Mouse (Mus musculus) neural tube, embryonic 13.5 days (tissue): ENCODE data around the gene Ehbp1. TPM values are rescaled to one million over a fixed set of nuclear protein-coding genes. Genes with fewer than 3 reads are reported as not detected.

ENCODE experiments used
- ATAC-seq: fragments of 200-750 bp; cut with Nextera tagmentation; 2 replicates; pipeline ENCODE4 v1.8.0; 2017; ENCODE audit warnings: low read depth, mild to moderate bottlenecking, moderate TSS enrichment, moderate library complexity
- H3K27ac ChIP-seq: fragments of 300-500 bp; sonication (generic); replicated peaks from 2 replicates; pipeline ENCODE4 v1.5.1; 2015; ENCODE audit warnings: moderate library complexity, mild to moderate bottlenecking, inconsistent platforms
- H3K27me3 ChIP-seq: fragments of 300-500 bp; sonication (generic); 2 replicates; pipeline ENCODE4 v1.6.1; 2015; ENCODE audit warnings: mild to moderate bottlenecking, inconsistent platforms
- H3K36me3 ChIP-seq: fragments of 300-500 bp; sonication (generic); 2 replicates; pipeline ENCODE4 v1.6.1; 2015; ENCODE audit warnings: mild to moderate bottlenecking, inconsistent platforms
- H3K4me1 ChIP-seq: fragments of 300-500 bp; sonication (generic); replicated peaks from 2 replicates; pipeline ENCODE4 v1.6.1; 2015; ENCODE audit warnings: inconsistent platforms
- H3K4me2 ChIP-seq: fragments of 300-500 bp; sonication (generic); 2 replicates; pipeline ENCODE4 v1.6.1; 2015; ENCODE audit warnings: inconsistent platforms, mild to moderate bottlenecking, moderate library complexity
- H3K4me3 ChIP-seq: fragments of 300-500 bp; sonication (generic); 2 replicates; pipeline ENCODE4 v1.5.1; 2015; ENCODE audit warnings: mild to moderate bottlenecking, inconsistent platforms
- H3K9ac ChIP-seq: fragments of 300-500 bp; sonication (generic); 2 replicates; pipeline ENCODE4 v1.6.1; 2015; ENCODE audit warnings: moderate library complexity, mild to moderate bottlenecking, inconsistent platforms
- H3K9me3 ChIP-seq: fragments of 300-500 bp; sonication (generic); 2 replicates; pipeline ENCODE4 v1.6.1; 2016; ENCODE audit warnings: inconsistent platforms
- WGBS: fragments of 180-500 bp; shearing (Covaris S2); methylation state at CpG from one replicate; pipeline ENCODE4 v1.1.7; 2015; 5-methylcytosine and 5-hydroxymethylcytosine counted together
- polyA plus RNA-seq: library from polyadenylated mRNA; unstranded; fragments of >200 nt; fragmentation: Nextera tagmentation; extraction: Ambion mirVana; gene quantifications from 2 replicates; pipeline ENCODE4 v1.2.1, GENCODE M21; 2015

Gene Ehbp1
- polyA plus RNA-seq, 1 experiment from 2014 or later: 17.9 TPM

DNA sequence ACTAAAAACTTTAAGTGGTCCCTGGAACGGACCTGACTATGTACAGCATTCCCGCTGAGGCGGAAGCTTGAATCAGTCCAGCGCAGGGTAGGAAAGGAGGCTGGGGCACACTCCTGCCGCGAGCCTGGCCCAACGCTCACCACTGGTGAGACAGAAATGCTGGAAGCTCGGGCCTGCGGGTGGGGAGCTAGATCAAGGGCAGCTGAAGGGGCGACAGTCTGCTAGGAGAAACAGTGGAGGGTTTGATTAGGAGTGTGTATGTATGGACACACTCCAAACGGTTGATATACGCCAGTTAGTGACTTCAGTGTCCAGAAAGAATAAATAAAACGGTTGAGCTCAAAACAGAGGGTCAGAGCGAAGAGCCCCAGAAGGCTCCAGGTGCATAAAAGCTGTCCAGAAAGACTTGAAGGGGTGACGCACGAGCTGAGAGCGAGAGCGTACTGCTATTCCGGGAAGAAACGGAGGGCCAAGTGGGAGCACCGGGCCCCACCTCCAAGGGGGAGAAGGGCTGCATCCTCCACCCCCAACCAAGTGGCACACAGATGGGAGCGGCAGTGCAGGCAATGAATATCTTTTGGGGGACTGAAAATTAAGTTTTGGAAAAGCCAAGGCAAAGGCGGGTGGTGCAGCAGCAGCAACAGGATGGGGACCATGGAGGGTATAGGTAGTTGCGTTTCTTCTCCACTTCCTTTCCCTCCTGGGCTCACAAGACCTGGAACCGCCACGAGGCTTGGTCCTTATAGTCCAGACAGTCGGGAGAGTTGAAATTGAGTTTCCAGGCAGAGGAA lies 346.4 kb downstream of the Ehbp1 start:
- Histone ChIP-seq H3K9me3 (no peaks in the 10 kb centered on the region), H3K27me3 (peaks cover 97% of the 10 kb centered on the region), H3K9ac (no peak overlapping the region), H3K27ac (no peak overlapping the region), H3K36me3 (no peaks in the 10 kb centered on the region), H3K4me3 (0 out of 2 replicates have a peak overlapping the region, but pooled peaks have one; percentile 15), H3K4me1 (peaks cover 18% of the 10 kb centered on the region), H3K4me2 (no peak overlapping the region)
- ATAC-seq: no peak
- WGBS: 1% methylated on average over 27 of the region's 27 CpGs

DNA sequence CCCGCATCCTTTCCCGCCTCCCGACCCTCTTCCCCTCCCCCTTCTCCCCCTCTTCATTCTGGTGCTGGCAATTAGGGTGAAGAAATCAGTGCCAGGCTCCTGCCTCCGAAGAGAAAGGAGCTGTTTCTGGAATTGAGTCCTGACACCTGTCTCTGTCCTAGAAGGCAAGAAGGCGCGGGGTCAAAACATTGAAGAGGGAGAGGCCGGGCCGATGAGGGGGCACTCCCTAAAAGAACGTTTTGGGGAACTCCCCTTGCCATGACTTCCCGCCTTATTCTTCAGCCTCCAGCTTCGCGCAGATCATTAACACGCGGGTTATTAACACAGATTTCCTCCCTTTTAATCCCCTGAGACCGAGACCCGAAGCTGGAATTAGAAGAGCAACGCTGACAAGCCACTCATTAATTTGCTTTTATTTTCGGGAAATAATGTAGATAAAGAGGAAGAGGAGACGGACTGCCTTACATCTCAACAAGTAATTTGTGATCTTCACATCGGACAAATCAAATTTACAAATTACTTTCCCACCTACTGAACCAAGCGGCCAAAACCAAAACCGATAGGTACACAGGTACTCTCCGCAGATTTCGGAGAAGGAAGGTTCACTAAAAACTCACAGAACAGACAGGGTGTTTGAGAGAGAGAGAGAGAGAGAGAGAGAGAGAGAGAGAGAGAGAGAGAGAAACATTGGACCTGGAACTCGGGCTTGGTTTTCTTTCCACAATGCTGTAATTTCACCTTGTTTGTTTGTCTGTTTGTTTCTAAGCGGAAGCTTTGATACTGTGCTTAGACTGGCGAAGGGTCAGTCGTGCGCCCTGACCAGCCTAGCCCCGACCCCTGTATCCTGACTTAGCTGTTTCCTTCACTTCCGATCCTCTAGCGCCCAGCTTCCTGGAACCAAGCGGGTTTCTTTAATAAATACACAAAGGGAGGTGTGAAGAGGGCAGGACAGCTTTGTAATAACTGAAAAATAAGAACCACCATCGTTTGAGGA lies 347.4 kb downstream of the Ehbp1 start:
- Histone ChIP-seq H3K27ac (no peak overlapping the region), H3K27me3 (peaks cover 92% of the 10 kb centered on the region), H3K4me2 (no peak overlapping the region), H3K9me3 (no peaks in the 10 kb centered on the region), H3K9ac (no peak overlapping the region), H3K36me3 (no peaks in the 10 kb centered on the region), H3K4me3 (no peak overlapping the region), H3K4me1 (peaks cover 12% of the 10 kb centered on the region)
- no peak for ATAC-seq
- whole genome bisulfite sequencing: under 1% methylated on average over 34 of the region's 34 CpGs

DNA sequence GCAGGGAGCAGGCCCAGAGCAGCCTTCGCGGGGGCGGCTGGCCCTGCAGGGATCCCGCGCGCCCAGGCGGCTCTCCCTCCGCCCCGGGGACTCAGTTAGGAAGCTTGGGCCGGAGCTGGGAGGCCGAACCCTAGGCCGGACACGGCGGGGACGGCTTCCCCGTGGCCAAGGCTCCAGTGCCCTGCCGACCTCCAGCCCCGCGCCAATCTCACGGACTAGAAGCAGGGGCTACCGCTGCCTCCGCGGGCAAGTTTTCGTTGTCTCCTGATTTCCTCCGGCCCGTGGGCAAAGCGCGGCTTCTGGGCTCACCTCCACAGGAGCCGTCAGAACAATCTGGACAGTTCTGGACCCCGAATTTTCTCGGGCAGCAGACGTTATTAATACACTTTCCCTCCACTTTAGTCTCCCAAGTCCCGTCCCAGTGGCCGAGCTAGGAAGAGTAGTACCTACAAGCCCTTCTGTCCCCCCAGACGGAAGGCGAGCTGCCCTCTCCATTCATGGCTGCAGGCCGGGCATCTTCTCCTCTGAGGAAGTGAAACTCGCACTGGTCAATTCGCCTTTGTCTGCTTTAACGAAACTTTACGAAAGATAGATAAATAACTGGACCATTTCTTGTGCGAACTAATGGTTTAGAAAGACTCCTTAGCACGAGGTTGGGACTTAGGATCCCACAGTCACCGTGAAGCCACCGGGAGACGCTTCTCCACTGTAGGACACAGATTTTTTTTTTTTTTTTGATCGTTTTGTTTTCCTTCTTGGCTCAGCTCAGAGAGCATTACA lies 348.3 kb downstream of the Ehbp1 start:
- H3K4me3 ChIP-seq: no peak overlapping the region; the same call in 1 of the 2 replicates
- H3K9ac ChIP-seq: no peak overlapping the region
- H3K4me1 ChIP-seq: peaks cover 12% of the 10 kb centered on the region
- ATAC-seq: no peak
- no peak overlapping the region for H3K4me2 ChIP-seq
- no peaks in the 10 kb centered on the region for H3K36me3 ChIP-seq
- no peak overlapping the region for H3K27ac ChIP-seq
- no peaks in the 10 kb centered on the region for H3K9me3 ChIP-seq
- 1% methylated on average over 46 of the region's 47 CpGs for WGBS
- H3K27me3 ChIP-seq: peaks cover 92% of the 10 kb centered on the region

DNA sequence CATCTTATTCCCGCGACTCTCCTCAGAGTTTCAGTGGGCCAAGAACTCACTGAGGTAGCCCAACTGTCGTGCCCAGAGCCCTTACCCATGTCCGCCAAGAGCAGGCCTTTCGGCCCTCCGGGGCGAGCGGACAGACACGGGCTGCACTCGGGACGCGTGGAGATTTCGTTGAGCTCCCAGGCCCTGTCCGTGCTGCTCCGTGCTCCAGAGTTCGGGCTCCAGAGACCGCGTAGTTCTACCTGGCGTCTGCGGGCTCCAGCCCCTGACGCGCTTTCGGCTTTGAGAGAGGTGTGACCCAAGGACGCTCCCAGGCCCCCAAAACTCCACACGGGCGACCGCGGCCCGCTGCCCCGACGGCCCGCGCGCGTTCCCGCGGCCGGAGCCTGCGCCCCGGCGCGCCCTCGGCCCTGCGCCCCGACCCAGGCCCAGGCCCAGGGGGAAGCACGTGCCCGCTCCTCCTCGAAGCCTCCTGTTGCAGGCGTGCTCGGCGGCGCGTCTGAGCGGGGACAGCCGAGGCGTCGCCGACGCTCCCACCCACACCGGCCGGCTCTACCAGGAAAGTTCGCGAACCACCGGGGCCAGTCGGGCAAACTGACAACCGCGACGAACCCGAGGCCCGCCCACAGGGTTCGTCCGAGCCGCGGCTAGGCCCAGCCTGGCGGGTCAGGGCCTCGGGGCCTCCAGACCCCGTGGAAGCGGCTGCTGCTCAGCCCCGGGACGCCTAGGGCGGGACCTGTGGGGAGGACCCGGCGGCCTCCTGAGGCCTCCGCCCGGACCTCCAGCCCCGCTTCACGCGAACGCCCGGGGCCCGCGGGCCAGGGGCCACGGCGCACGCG lies 349.1 kb downstream of the Ehbp1 start:
- H3K27me3 ChIP-seq: peaks cover 92% of the 10 kb centered on the region
- peak overlapping the region; percentile 13 for H3K4me3 ChIP-seq
- 1% methylated on average over 85 of the region's 96 CpGs for WGBS
- peaks cover 12% of the 10 kb centered on the region for H3K4me1 ChIP-seq
- no peak overlapping the region for H3K9ac ChIP-seq
- no peaks in the 10 kb centered on the region; the same call in 1 of the 2 replicates for H3K9me3 ChIP-seq
- no peak overlapping the region for H3K27ac ChIP-seq
- no peaks in the 10 kb centered on the region for H3K36me3 ChIP-seq
- ATAC-seq: no peak
- no peak overlapping the region for H3K4me2 ChIP-seq

DNA sequence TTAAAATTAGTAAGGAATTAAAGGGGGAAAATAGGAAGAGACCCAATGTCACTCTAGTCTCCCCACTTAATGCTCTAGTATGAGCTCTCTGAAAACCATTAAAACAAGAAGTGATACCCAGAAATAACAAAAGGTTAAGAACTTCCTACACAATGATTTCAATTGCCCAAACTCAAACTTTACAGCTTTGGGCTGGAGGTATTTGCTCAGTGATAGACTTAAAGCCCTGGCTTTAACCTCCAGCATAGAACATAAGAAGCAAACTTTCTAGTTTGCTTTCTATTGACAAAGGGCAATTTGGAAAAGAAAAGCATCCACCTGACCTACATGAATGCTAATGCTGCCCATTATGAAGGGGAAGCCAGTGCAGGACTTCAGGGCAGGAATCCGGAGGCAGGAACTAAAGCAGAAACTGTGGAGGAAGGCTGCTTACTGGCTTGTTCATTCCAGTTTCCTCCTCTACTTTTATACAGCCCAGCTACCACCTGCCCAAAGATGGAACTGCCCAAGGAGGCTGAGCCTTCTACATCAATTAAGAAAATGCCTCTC lies 353.6 kb downstream of the Ehbp1 start:
- H3K4me1 ChIP-seq: no peaks in the 10 kb centered on the region; the same call in 1 of the 2 replicates
- no peaks in the 10 kb centered on the region; the same call in 1 of the 2 replicates for H3K9me3 ChIP-seq
- H3K27ac ChIP-seq: no peak overlapping the region
- no peak overlapping the region for H3K4me2 ChIP-seq
- no peak overlapping the region for H3K9ac ChIP-seq
- H3K27me3 ChIP-seq: peaks cover 70% of the 10 kb centered on the region
- H3K4me3 ChIP-seq: no peak overlapping the region
- no peak for ATAC-seq
- H3K36me3 ChIP-seq: no peaks in the 10 kb centered on the region
- WGBS: 64% methylated on average over 1 of the region's 1 CpGs

DNA sequence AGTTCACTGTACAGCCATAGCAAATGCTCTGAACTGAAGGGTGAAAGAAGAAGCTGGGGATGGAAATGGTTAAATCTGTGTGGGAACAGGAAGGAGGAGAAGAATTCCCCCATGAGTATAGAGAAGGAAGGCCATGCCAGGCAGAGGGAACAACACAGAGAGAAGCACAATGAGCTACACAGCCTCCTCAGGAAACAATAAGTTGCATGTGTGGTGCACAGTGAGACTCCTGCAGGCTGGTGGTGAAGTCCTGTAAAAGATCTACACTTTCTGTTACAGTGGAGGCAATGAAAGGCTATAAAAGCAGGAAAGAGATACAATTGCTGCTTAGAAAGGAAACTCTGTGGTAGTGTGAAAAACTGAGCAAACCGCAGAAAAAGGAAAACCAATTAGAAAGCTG lies 357.0 kb downstream of the Ehbp1 start:
- Histone ChIP-seq H3K36me3 (no peaks in the 10 kb centered on the region), H3K9ac (no peak overlapping the region), H3K27me3 (peaks cover 44% of the 10 kb centered on the region), H3K4me1 (no peaks in the 10 kb centered on the region), H3K4me2 (no peak overlapping the region), H3K4me3 (no peak overlapping the region), H3K9me3 (no peaks in the 10 kb centered on the region; the same call in 1 of the 2 replicates), H3K27ac (no peak overlapping the region)
- ATAC-seq: no peak
- WGBS: 50% methylated on average over 1 of the region's 1 CpGs

DNA sequence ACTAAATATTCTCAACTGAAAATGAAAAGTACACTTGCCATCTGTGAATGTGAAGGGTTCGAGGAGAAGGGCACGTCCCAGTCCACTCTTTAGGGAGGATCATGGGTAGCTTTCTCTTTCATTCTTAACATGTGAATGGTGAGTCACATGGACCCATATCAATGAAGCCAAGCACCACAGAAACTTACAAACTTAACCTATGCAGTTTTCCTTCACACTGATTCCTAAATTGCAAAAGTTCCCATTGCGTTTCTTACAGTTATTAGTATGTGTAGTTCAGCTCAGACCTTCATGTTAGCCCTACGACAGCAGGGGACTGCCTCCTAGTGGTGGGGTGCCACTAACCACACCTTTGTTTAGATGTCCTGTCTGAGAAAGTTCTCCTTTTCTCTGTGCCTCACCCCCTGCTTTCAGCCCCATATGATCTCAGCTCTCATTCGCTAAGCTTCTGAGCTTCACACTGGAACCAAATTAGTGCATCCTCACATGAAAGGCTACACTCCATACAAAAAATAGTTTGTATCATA lies 368.0 kb downstream of the Ehbp1 start:
- 79% methylated on average over 5 of the region's 5 CpGs for WGBS
- no peaks in the 10 kb centered on the region for H3K9me3 ChIP-seq

DNA sequence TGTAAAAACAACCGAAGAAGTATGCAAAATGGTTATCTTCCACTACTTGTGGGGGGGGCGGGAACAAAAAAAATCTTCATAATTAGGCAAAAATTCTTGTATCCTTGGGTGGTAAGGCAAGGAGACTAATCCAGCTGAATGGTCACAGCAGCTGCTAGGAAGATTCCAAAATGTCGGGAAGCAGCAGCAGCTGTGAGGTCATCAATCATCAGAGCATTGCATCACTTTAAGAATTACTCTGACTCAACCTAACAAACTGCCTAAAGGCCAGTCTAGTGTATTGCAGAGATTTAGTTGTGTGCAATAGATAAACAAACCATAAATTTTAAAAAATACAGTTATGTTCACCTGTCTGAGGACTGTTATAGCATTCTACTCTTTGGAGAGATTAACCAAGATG lies 368.5 kb downstream of the Ehbp1 start:
- H3K27ac ChIP-seq: no peak overlapping the region
- no peak overlapping the region for H3K4me2 ChIP-seq
- WGBS: 73% methylated on average over 3 of the region's 3 CpGs
- H3K9ac ChIP-seq: no peak overlapping the region
- H3K4me3 ChIP-seq: no peak overlapping the region
- no peaks in the 10 kb centered on the region for H3K9me3 ChIP-seq
- no peaks in the 10 kb centered on the region for H3K4me1 ChIP-seq
- H3K27me3 ChIP-seq: no peaks in the 10 kb centered on the region
- ATAC-seq: no peak
- no peaks in the 10 kb centered on the region for H3K36me3 ChIP-seq

More for the DNA sequence above, 368.0 kb downstream of the Ehbp1 start:
- H3K27me3 ChIP-seq: no peaks in the 10 kb centered on the region
- no peak overlapping the region for H3K4me2 ChIP-seq
- no peak overlapping the region for H3K4me3 ChIP-seq
- no peak for ATAC-seq
- no peak overlapping the region for H3K9ac ChIP-seq
- no peaks in the 10 kb centered on the region for H3K36me3 ChIP-seq
- no peak overlapping the region for H3K27ac ChIP-seq
- H3K4me1 ChIP-seq: no peaks in the 10 kb centered on the region

DNA sequence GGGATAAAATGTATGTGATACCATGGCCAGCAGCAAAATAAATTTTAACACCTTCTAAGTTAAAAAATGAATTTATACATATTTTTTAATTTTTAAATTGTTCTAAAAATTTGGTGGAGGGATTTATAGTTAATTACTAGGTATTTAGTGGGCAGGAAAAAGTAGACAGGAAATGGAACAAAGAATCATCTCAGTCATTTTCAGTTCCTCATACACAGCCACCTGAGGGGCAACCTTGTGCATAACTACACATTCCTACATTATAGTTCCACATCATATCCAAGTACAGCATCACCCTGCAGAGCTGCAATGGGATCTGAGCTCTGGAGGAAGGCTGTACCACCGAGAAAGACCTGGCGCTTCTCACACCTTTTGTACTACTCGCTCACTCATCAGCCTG lies 373.2 kb downstream of the Ehbp1 start:
- no peaks in the 10 kb centered on the region for H3K4me1 ChIP-seq
- no peak for ATAC-seq
- H3K4me3 ChIP-seq: no peak overlapping the region
- no peaks in the 10 kb centered on the region for H3K36me3 ChIP-seq
- H3K4me2 ChIP-seq: no peak overlapping the region
- no peak overlapping the region for H3K27ac ChIP-seq
- no peaks in the 10 kb centered on the region for H3K27me3 ChIP-seq
- H3K9me3 ChIP-seq: no peaks in the 10 kb centered on the region
- 94% methylated on average over 3 of the region's 3 CpGs for WGBS
- H3K9ac ChIP-seq: no peak overlapping the region
